Mouse (Mus musculus) thymus, adult 2 months (tissue): ENCODE data around the gene Plcb2. TPM values are rescaled to one million over a fixed set of nuclear protein-coding genes. Genes with fewer than 3 reads are reported as not detected.

Experiments
- DNase-seq: peaks from one replicate; pipeline ENCODE4 v3.0.0; 2021
- H3K27ac ChIP-seq: fragments of 200-500 bp; 2 replicates; pipeline ENCODE4 v1.5.1; 2012; ENCODE audit warnings: low read length, control low read depth; ENCODE audit not compliant: control insufficient read depth, insufficient read depth
- H3K27me3 ChIP-seq: fragments of 200-500 bp; 2 replicates; pipeline ENCODE4 v1.6.1; 2012; ENCODE audit warnings: mild to moderate bottlenecking, low read length, moderate library complexity, mixed read lengths; ENCODE audit not compliant: control insufficient read depth, insufficient read depth
- H3K36me3 ChIP-seq: fragments of 200-500 bp; 2 replicates; pipeline ENCODE4 v1.6.1; 2012; ENCODE audit warnings: mild to moderate bottlenecking, low read length, moderate library complexity; ENCODE audit not compliant: control insufficient read depth, insufficient read depth
- H3K4me1 ChIP-seq: fragments of 200-500 bp; replicated peaks from 2 replicates; pipeline ENCODE4 v1.6.1; 2012; ENCODE audit warnings: low read length; ENCODE audit not compliant: control insufficient read depth, insufficient read depth
- H3K4me3 ChIP-seq: fragments of 200-500 bp; 2 replicates; pipeline ENCODE4 v1.5.1; 2012; ENCODE audit warnings: mild to moderate bottlenecking, low read length, control low read depth, moderate library complexity; ENCODE audit not compliant: control insufficient read depth, insufficient read depth
- CTCF ChIP-seq: fragments of 200-500 bp; IDR thresholded peaks from 2 replicates; pipeline ENCODE4 v1.5.1; 2012; ENCODE audit warnings: mild to moderate bottlenecking, control low read depth, low read length, moderate library complexity, borderline replicate concordance; ENCODE audit not compliant: control insufficient read depth, poor library complexity, insufficient read depth; ENCODE audit errors: extremely low read depth
- POLR2A ChIP-seq: fragments of 200-500 bp; IDR thresholded peaks from 2 replicates; pipeline ENCODE4 v1.6.1; 2012; ENCODE audit warnings: mild to moderate bottlenecking, low read length, control low read depth, moderate library complexity; ENCODE audit not compliant: control insufficient read depth, poor library complexity, insufficient read depth; ENCODE audit errors: extremely low read depth
- WGBS: fragments of 180-500 bp; shearing (Covaris S2); methylation state at CpG from one replicate; pipeline ENCODE4 v1.1.7; 2018; 5-methylcytosine and 5-hydroxymethylcytosine counted together
- polyA plus RNA-seq: library from polyadenylated mRNA; depleted of rRNA; stranded (reverse); fragments of >200 nt; gene quantifications from 2 replicates; pipeline ENCODE4 v1.2.3, GENCODE M21; 2012

Plcb2 gene
- polyA plus RNA-seq, 1 experiment: 94.4 TPM

DNA sequence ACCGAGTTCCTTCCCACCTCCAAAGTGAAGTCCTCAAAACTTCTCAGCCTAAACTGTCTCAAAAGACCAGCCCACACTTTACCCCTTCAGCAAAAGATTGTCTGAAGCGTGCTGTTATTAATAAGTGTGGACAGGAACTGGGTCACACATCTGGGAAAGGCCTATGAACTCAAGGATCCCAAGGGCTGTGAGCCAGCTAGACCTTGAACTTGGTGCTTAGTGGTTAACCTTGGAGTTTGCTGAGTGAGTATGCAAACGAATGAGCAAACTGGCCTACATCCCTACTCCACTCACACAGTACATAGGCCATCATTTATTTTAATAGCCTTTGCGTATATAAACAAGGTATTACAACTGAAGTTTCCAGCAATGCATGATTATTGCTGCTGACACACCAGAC, 2.7 kb downstream of the Plcb2 start:
- Histone ChIP-seq H3K27ac (no peak overlapping the region), H3K4me1 (peaks cover 37% of the 10 kb centered on the region), H3K36me3 (no peaks in the 10 kb centered on the region), H3K27me3 (no peaks in the 10 kb centered on the region), H3K4me3 (no peak overlapping the region)
- WGBS: 96% methylated on average over 4 of the region's 4 CpGs
- DNase-seq: no peak
- TF ChIP-seq POLR2A (no peak), CTCF (no peak)

DNA sequence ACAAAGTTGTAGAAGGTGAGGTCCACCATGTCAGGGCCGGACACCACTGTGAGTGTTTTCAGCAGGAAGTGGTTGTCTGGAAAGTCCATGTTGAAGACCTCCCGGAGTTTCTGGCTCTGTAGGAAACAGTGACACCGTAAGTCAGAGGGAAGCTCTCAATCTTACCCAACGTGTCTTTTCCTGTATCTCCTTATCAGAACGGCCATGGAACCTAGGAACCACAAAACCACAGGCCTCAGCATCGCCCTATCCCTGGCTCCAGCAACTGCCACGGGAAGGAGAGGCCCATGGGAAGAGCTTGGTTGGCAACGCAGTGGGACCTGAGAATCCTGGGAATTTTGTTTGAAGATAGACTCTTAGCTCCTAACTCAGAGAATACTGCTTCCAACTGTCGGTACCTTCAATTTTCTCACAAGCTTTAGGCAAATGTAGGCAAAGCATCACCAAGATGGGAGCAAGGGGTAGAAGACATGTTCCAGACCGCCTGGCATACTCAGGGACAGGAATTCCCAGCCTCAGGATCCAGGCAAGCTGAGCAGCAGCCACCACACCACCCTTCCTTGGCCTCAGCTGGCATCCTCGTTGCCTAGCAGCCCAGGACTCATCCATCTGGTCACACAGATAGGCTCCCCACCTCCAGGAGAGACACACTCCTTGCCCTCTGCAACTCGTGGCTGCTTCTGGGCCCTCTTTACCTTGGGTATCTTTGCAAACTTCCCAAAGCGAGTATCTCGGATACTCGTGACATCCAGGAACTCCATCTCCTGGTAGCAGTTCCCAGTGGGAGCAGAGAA, 4.3 kb downstream of the Plcb2 start:
- Histone ChIP-seq H3K27ac (no peak overlapping the region), H3K4me3 (no peak overlapping the region), H3K36me3 (peaks cover 5% of the 10 kb centered on the region), H3K27me3 (no peaks in the 10 kb centered on the region), H3K4me1 (peaks cover 23% of the 10 kb centered on the region)
- no peak for DNase-seq
- no peak for TF ChIP-seq CTCF
- TF ChIP-seq POLR2A: no peak
- 74% methylated on average over 15 of the region's 15 CpGs for WGBS

DNA sequence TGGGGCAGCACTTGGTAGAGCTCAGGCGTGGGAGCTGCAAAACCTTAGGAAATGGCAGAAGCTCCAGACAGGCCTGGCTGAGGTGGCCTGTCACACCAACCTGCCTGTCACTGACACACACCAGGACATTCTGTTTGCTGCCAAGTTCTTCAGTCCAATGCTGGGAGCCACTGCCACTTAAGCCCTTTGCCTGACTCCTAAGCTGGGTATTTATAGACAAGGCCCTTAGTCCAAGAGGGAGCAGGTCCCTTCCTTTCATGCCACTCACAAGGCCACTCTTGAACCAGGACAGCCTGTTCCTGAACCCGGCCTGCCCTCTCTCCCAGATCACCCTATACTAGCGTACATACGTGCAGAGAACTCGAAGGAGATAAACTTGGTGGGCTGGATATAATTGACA, 11.6 kb downstream of the Plcb2 start:
- no peaks in the 10 kb centered on the region for H3K27me3 ChIP-seq
- WGBS: 98% methylated on average over 5 of the region's 5 CpGs
- TF ChIP-seq POLR2A (no peak), CTCF (no peak)
- H3K4me1 ChIP-seq: peaks cover 2% of the 10 kb centered on the region; the same call in 1 of the 2 replicates
- no peak overlapping the region for H3K27ac ChIP-seq
- no peak overlapping the region for H3K4me3 ChIP-seq
- H3K36me3 ChIP-seq: peaks cover 19% of the 10 kb centered on the region
- DNase-seq: no peak

DNA sequence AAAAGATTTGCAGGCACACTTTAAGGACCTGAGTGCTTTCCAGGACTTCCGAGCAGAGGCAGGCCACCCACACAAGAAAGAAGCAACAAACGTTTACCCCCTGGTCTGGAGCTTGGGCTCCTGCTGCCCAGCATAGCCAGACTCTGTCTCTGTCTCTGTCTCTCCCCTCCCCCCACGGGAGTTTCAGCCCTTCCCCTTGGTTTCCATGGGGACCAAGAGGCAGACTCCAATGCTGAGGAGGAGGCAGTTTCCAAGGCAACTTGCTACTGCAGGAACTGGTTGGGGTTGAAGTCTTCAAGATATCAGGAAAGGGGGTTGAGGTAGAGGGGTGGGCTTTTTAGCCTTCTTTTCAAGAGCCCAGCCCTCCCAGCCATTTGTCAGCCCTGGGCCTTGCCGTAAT, 14.0 kb downstream of the Plcb2 start:
- TF ChIP-seq POLR2A (no peak), CTCF (no peak)
- WGBS: 80% methylated on average over 4 of the region's 4 CpGs
- H3K4me3 ChIP-seq: no peak overlapping the region
- DNase-seq: no peak
- H3K27ac ChIP-seq: no peak overlapping the region
- peaks cover 17% of the 10 kb centered on the region for H3K36me3 ChIP-seq
- no peaks in the 10 kb centered on the region for H3K27me3 ChIP-seq
- H3K4me1 ChIP-seq: peaks cover 14% of the 10 kb centered on the region

DNA sequence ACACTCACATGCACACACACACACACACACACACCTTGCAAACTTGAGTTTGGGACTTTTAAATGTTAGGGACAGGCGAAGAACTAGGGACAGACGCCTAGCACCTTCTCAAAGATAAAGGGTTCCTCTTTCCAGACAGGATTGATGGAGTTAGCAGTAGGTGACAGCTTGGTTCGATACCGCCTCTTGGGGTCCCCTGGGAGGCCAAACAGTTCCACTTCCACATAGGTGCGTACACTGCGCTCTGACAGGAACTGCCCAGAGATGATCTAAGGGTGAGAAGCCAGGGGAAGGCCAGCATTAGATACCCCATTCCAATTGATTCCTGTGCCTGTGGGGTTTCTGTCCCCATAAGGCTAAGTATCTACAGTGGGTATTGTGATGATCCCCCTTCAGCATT, 14.6 kb downstream of the Plcb2 start:
- no peak for TF ChIP-seq POLR2A
- no peak for TF ChIP-seq CTCF
- no peaks in the 10 kb centered on the region for H3K27me3 ChIP-seq
- peaks cover 12% of the 10 kb centered on the region for H3K36me3 ChIP-seq
- 95% methylated on average over 6 of the region's 6 CpGs for WGBS
- peaks cover 14% of the 10 kb centered on the region for H3K4me1 ChIP-seq
- H3K4me3 ChIP-seq: no peak overlapping the region
- no peak overlapping the region for H3K27ac ChIP-seq
- DNase-seq: no peak

DNA sequence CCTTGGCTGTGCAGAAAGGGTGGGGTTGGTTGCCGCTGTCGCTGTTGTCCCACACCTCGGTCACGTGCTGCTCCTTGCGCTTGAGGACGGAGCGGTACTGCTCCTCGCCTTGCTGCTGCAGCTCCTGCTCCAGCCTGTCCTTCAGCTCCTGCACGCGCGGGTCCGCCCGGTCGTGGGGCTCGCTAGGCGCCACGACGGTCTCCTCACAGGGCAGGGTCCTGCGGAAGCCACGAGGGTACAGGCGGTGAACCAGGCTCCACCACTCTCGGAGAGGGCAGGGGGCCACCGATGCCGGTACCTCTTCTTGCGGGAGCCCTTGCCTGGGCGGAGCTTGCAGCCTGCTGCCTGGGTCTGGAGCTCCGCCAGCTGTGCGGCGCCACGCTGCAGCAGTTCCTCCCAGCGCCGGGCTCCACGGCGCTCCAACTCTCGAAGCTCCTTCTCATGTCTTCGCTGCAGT, 17.2 kb downstream of the Plcb2 start:
- Histone ChIP-seq H3K27me3 (no peaks in the 10 kb centered on the region; the same call in 1 of the 2 replicates), H3K4me1 (peaks cover 22% of the 10 kb centered on the region), H3K4me3 (peak overlapping the region; percentile 23), H3K36me3 (no peaks in the 10 kb centered on the region), H3K27ac (no peak overlapping the region)
- 32% methylated on average over 36 of the region's 36 CpGs for WGBS
- TF ChIP-seq POLR2A (no peak), CTCF (no peak)
- DNase-seq: no peak

DNA sequence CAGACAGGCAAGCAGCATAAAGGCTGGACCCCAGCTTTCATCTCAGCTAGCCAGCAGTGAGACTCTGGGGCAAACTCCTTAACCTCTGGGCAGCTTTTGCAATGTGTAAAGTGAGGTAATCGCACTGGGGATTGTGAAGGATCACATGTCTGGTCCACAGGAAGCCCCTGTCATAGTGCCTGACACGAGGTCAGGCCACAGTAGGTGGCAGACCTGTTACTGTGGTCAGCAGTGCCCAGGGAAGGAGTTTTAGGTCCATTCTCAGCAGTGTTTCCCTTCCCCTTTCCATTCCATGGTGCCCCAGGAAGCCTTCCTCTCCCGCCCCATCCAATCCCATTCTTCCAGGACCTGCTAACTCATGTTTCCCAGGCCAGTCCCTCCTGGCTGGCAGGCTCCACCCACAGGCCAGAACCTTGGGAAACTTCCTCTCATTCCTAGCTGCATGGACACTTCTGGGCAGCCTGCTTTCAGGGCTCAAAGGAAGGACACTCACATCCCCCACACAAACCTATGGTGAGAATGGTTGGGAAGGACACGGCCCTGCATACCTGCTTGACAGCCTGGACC, 18.5 kb downstream of the Plcb2 start:
- peaks cover 2% of the 10 kb centered on the region; the same call in 1 of the 2 replicates for H3K27me3 ChIP-seq
- peaks cover 22% of the 10 kb centered on the region for H3K4me1 ChIP-seq
- DNase-seq: no peak
- no peak overlapping the region for H3K4me3 ChIP-seq
- no peak for TF ChIP-seq CTCF
- TF ChIP-seq POLR2A: no peak
- WGBS: 79% methylated on average over 4 of the region's 4 CpGs
- H3K27ac ChIP-seq: no peak overlapping the region
- H3K36me3 ChIP-seq: no peaks in the 10 kb centered on the region
